Mouse (Mus musculus) urinary bladder, postnatal 14 days (tissue): ENCODE data around the gene H6pd.

Experiments used
- DNase-seq: peaks from one replicate; pipeline ENCODE4 v3.0.0; 2021; ENCODE audit warnings: low spot score

The H6pd gene

DNA sequence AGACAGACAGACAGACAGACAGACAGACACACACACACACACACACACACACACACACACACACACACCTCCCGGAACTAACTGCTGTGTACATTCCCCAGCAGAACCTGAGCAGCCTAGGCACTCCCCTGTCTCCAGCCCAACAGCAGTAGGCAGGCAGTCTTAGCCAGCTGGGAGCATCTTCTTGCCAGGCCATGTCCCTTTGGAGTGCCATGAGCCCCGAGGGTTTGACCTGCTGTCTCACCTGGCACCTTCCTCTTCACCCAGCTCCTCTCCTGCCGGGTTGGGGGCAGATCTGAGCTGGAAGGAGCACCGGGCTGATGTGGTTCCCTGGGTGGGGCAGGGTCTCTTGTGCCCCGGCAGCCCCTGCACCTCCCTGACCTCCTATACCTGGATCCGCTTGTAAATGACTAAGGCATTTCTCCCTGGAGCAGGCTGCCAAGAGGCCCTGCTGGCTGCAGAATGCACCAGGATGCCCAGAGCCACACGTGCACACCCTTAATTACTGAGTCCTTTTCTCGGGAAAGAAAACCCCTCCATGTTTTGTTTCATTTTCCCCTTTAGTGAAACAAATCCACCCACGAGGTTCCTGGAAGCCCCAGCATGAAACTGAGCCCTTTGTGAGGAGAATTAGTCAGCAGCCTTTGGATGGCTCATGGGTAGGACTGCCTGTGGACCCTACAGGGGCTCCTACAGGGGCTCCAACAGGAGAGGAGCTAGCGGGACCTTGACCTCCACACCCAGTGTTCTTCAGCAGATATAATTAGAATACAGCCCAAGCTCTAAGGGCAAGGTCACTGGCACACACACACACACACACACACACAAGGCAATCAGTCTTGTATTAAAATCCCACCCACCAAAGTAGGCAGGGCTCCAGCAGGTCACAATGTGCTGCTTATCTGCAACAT is 65.7 kb downstream of the H6pd start:
- no peak for DNase-seq

DNA sequence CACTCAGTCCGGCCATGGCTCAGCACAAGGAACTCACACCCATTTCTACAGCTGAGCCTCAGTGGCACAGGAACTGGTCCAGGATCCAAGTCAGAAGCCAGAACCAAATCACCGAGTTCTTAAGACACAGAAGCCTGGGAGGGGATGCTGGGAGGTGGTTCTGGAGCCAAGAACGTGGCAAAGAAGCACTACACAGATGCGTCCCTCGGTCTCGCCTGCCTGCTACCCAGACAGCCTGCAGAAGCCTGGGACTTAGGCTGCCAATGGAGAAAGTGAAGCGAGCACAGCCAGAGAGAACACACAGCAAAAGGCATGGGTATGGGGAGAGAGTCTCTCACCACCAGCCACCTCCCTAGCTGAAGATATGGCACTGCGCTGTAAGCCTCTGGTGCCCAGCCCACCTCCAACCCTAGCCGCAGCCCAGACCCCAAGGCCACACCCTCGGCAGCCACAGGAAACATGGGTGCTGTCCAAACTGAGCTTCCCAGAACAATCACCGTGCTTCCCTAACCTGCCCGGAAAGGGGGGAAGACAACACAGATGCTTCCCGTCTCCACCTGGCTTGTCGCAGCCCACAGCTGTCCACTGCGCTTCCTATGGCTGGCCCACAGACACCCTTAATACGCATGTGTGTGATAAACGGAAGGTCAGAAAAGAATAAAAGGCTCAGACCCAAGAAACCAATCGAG is 67.6 kb downstream of the H6pd start:
- no peak for DNase-seq

- no peak for DNase-seq
Measured at GRCm38 (mm10) chr4:149938701-149939100, 70.1 kb downstream of the H6pd start.

GRCm38 (mm10) chr4:149936921-149937320 is 71.9 kb downstream of the H6pd start:
- DNase-seq, result no peak

DNA sequence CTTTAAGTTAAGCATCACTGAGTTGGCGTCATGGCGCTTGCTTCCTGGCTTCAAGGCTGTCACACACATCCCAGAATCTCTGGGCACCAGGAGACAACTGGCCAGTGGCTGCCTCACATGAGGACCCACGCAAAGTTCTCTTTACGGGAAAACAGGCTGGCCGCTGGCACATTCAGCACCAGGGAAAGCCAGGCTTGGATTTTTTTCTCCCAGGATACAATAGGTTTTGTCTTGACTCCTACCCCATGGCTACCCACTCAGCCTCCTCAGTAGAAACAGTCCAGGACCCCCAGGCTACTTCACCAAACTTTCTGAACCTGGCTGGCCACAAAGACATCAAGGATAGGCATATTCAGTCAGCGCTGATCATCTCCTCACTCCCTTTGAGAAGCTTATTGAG is 73.4 kb downstream of the H6pd start:
- DNase-seq, result no peak

- no peak for DNase-seq
Measured at GRCm38 (mm10) chr4:149933519-149934245, 75.1 kb downstream of the H6pd start.

- DNase-seq, result no peak
Measured at GRCm38 (mm10) chr4:149933025-149933424, 75.8 kb downstream of the H6pd start.

DNA sequence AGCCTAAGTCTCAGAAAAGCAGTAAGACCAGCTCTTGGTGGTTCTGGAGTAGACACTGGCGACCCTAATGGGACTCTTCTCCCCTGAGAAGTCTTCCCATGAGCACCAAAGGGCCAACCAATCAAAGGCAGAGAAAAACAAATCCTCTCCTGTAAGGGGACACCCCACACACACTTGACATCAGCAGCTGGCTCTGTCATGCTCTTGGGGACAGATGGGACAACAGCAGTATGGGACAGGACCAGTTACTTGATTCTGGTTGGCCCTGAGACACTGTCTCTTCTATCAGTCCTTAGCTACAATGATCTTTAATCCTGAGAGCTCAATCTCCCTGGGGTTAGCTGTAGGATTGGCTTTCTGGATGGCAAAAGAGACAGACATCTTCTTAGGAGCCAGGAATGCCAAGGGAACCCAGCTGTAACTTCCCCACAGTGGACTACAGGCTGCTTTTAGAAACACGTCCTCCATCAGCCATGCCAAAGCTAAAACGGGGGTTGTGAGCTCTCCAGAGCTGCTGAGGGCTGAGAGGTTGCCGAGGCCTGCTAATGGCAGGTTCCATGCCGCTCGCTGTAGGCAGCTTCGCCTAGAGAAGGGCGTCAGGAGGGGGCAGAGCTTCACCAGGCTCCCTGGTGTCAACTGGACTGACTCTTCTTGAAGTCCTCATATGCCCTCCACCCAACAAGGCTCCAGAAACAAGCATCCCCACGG is 76.6 kb downstream of the H6pd start:
- DNase-seq, result no peak

- no peak for DNase-seq
Measured at GRCm38 (mm10) chr4:149930755-149931154, 78.1 kb downstream of the H6pd start.
